Mouse (Mus musculus) heart, embryonic 12.5 days (tissue): ENCODE results near the gene Gm26602. TPM values are rescaled to one million over a fixed set of nuclear protein-coding genes. Genes with fewer than 3 reads are reported as not detected.

Source experiments
- ATAC-seq: fragments of 200-750 bp; cut with Nextera tagmentation; 2 replicates; pipeline ENCODE4 v1.8.0; 2017; ENCODE audit warnings: moderate TSS enrichment, moderate library complexity; ENCODE audit not compliant: insufficient number of reproducible peaks, low FRiP score
- H3K27ac ChIP-seq: fragments of 300-500 bp; sonication (generic); 2 replicates; pipeline ENCODE4 v1.5.1; 2016; ENCODE audit warnings: mild to moderate bottlenecking, moderate library complexity; ENCODE audit not compliant: poor library complexity, severe bottlenecking
- H3K27me3 ChIP-seq: fragments of 300-500 bp; sonication (generic); replicated peaks from 2 replicates; pipeline ENCODE4 v1.6.1; 2016; ENCODE audit warnings: mild to moderate bottlenecking, moderate library complexity
- H3K36me3 ChIP-seq: fragments of 300-500 bp; sonication (generic); 2 replicates; pipeline ENCODE4 v1.6.1; 2016; ENCODE audit warnings: mild to moderate bottlenecking, moderate library complexity
- H3K4me1 ChIP-seq: fragments of 300-500 bp; sonication (generic); replicated peaks from 2 replicates; pipeline ENCODE4 v1.6.1; 2016; ENCODE audit warnings: mild to moderate bottlenecking
- H3K4me2 ChIP-seq: fragments of 300-500 bp; sonication (generic); 2 replicates; pipeline ENCODE4 v1.6.1; 2016; ENCODE audit warnings: mild to moderate bottlenecking, moderate library complexity
- H3K4me3 ChIP-seq: fragments of 300-500 bp; sonication (generic); 2 replicates; pipeline ENCODE4 v1.5.1; 2016; ENCODE audit warnings: mild to moderate bottlenecking
- H3K9ac ChIP-seq: fragments of 300-500 bp; sonication (generic); 2 replicates; pipeline ENCODE4 v1.6.1; 2016; ENCODE audit warnings: mild to moderate bottlenecking, moderate library complexity
- H3K9me3 ChIP-seq: fragments of 300-500 bp; sonication (generic); replicated peaks from 2 replicates; pipeline ENCODE4 v1.6.1; 2016; ENCODE audit warnings: mild to moderate bottlenecking, moderate library complexity
- WGBS: fragments of 180-500 bp; shearing (Covaris S2); methylation state at CpG from one replicate; pipeline ENCODE4 v1.1.7; 2016; 5-methylcytosine and 5-hydroxymethylcytosine counted together
- polyA plus RNA-seq: library from polyadenylated mRNA; unstranded; fragments of >200 nt; fragmentation: Nextera tagmentation; extraction: Ambion mirVana; gene quantifications from 2 replicates; pipeline ENCODE4 v1.2.1, GENCODE M21; 2016

Gm26602 gene
- polyA plus RNA-seq, 1 experiment from 2014 or later = 19.3 TPM

DNA sequence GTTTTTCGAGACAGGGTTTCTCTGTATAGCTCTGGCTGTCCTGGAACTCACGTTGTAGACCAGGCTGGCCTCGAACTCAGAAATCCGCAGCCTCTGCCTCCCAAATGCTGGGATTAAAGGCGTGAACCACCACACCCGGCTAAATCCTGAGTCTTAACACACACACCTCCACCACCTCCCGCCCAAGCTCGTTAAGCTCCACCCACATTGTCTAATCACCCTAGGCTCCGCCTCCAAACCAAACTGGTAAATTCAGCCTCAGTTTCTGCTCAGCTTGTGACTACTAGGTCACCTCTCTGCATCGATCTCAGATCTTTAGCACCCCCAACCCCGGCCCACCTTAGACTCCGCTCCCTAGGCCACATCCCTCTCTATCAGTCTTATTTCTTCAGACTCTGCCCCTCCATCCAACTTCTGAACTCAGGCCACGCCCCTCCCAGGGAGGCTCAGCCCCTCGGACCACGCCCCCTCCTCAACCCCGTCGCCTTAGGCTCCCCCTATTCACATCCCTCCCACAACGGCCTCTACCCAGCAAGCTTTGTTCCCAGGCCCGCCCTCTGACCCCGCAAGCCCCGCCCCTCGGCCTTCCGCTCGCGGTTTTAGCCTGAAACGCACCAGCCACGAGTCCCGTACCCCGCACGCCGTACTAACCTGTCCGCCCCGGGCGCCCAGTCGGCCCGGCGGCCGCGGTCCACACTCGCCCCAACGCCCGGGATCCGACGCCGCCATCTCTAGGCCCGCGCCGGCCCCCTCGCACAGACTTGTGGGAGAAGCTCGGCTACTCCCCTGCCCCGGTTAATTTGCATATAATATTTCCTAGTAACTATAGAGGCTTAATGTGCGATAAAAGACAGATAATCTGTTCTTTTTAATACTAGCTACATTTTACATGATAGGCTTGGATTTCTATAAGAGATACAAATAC lies 2.2 kb upstream of the Gm26602 start, which contains the start of gene Med16:
Gene Med16, minus strand, starts transcription at position 757 of the 925 bp plus-strand sequence.
- WGBS = 2% methylated on average over 52 of the region's 52 CpGs
- Histone ChIP-seq H3K9me3 (no peaks in the 10 kb centered on the region), H3K27ac (peak within 1 kb of the TSS; percentile 97), H3K4me3 (peak within 1 kb of the TSS; percentile 86), H3K36me3 (peaks cover 66% of the 10 kb centered on the region), H3K4me2 (peak within 1 kb of the TSS; percentile 54), H3K9ac (peak within 1 kb of the TSS; percentile 94), H3K4me1 (peaks cover 10% of the 10 kb centered on the region), H3K27me3 (no peaks in the 10 kb centered on the region)
- peak; percentile 97 for ATAC-seq

DNA sequence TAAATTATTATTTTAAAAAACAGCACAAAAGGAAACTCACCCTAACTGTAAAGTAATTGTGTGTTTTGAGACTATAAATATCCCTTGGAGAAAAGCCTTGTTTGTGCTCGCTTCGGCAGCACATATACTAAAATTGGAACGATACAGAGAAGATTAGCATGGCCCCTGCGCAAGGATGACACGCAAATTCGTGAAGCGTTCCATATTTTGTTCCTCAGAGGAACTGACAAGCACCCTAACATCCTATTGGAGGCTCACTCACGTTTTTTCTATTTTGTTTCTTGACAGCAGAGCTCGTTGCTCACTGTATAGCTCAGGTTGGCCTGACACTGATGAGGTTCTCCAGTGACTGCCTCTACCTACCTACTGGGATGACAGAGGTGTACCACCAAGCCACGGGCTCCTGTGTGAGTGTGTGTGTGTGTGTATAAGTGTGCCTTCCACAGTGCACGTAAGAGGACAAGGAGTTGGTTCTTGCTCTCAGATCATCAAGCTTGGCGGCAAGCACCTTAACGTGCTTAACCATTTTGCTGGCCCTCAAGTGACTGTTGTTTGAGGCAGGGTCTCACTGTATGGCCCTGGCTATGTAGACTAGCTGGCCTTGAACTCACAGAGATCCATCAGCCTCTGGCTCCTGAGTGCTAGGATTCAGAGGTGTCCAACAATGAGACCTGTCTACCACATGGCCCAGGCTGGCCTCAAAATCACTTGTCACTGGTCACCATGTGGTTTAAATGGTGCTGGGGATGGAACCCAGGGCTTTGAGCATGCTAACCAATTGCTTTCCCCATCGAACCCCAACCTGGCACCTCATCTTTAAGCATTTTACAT lies 1.3 kb upstream of the Gm26602 start:
- 26% methylated on average over 14 of the region's 14 CpGs for WGBS
- H3K9me3 ChIP-seq = no peaks in the 10 kb centered on the region
- peak overlapping the region; percentile 20; the same call in 1 of the 2 replicates for H3K9ac ChIP-seq
- no peak overlapping the region; the same call in 1 of the 2 replicates for H3K4me3 ChIP-seq
- H3K4me1 ChIP-seq = peaks cover 16% of the 10 kb centered on the region
- H3K36me3 ChIP-seq = peaks cover 59% of the 10 kb centered on the region
- H3K27ac ChIP-seq = peak overlapping the region; percentile 45; the same call in 1 of the 2 replicates
- peak; percentile 49; the same call in 1 of the 2 replicates for ATAC-seq
- no peaks in the 10 kb centered on the region for H3K27me3 ChIP-seq
- H3K4me2 ChIP-seq = peak overlapping the region; percentile 48

- H3K4me2 ChIP-seq = no peak overlapping the region
- peaks cover 29% of the 10 kb centered on the region for H3K36me3 ChIP-seq
- peaks cover 36% of the 10 kb centered on the region for H3K4me1 ChIP-seq
- WGBS = 64% methylated on average over 20 of the region's 20 CpGs
- H3K9me3 ChIP-seq = no peaks in the 10 kb centered on the region
- no peak for ATAC-seq
- H3K9ac ChIP-seq = no peak overlapping the region
- peaks cover 2% of the 10 kb centered on the region for H3K27me3 ChIP-seq
- H3K27ac ChIP-seq = no peak overlapping the region
- no peak overlapping the region for H3K4me3 ChIP-seq
These were observed 1.8 kb downstream of the Gm26602 start for GRCm38 (mm10) chr10:79912412-79912811.

- H3K9ac ChIP-seq = peak overlapping the region; percentile 30
- 70% methylated on average over 11 of the region's 11 CpGs for WGBS
- no peaks in the 10 kb centered on the region for H3K9me3 ChIP-seq
- peaks cover 49% of the 10 kb centered on the region for H3K4me1 ChIP-seq
- no peak overlapping the region for H3K27ac ChIP-seq
- ATAC-seq = no peak
- peaks cover 29% of the 10 kb centered on the region for H3K36me3 ChIP-seq
- no peak overlapping the region for H3K4me2 ChIP-seq
- H3K27me3 ChIP-seq = peaks cover 22% of the 10 kb centered on the region
- no peak overlapping the region for H3K4me3 ChIP-seq
These were observed 3.7 kb downstream of the Gm26602 start for GRCm38 (mm10) chr10:79914131-79914947.

- Histone ChIP-seq H3K27me3 (peaks cover 29% of the 10 kb centered on the region), H3K9ac (peak overlapping the region; percentile 30), H3K9me3 (no peaks in the 10 kb centered on the region), H3K4me2 (peak overlapping the region; percentile 97), H3K4me1 (peaks cover 45% of the 10 kb centered on the region), H3K36me3 (peaks cover 29% of the 10 kb centered on the region), H3K27ac (no peak overlapping the region), H3K4me3 (no peak overlapping the region)
- WGBS = 64% methylated on average over 7 of the region's 7 CpGs
- ATAC-seq = no peak
These were observed 4.4 kb downstream of the Gm26602 start for GRCm38 (mm10) chr10:79914948-79915596.

- H3K9ac ChIP-seq = peak overlapping the region; percentile 98
- peaks cover 52% of the 10 kb centered on the region for H3K4me1 ChIP-seq
- peak overlapping the region; percentile 97 for H3K4me2 ChIP-seq
- ATAC-seq = no peak
- H3K36me3 ChIP-seq = peaks cover 21% of the 10 kb centered on the region
- peak overlapping the region; percentile 82 for H3K4me3 ChIP-seq
- no peaks in the 10 kb centered on the region for H3K9me3 ChIP-seq
- 9% methylated on average over 8 of the region's 8 CpGs for WGBS
- peaks cover 39% of the 10 kb centered on the region for H3K27me3 ChIP-seq
- peak overlapping the region; percentile 65; the same call in 1 of the 2 replicates for H3K27ac ChIP-seq
These were observed 5.4 kb downstream of the Gm26602 start for GRCm38 (mm10) chr10:79916081-79916480.

DNA sequence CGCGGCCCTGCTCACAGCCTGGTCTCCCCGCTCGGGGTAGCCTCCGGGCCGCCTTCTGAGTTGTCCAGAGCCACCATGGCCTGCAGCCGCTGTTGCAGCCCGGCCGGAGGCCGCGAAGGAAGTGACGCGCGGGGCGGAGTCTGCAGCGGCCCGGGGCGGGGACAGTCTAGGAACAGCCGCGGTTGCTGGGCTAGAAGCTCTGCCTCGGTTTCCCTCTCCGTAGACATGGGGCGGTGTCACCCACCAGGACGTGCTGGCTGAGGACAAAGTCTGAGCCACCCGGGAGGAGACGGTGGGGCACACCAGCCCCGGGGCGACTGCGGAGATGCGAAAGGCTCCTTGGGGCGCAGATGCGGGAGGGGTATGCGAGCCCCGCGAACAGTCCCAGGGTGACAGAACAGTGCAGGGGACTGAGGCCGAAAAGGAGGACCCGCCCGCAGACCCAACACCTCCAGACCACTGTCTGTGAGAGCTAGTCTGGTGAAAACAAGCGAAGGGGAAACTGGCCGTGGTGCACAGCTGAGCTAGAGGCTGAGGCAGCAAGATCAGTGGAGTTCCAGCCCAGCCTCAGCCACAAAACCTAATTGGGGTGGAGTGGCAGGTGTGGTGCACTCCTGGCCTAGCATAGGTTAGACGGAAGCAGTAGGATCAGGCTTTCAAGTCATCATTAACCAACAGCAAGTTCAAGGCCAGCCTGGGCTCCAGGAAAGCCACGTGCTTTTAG lies 6.3 kb downstream of the Gm26602 start, which contains the start of gene Kiss1r:
Gene Kiss1r, plus strand, starts transcription at position 164 of the 724 bp plus-strand sequence.
- Histone ChIP-seq H3K36me3 (peaks cover 12% of the 10 kb centered on the region), H3K4me3 (peak within 1 kb of the TSS; percentile 82), H3K9me3 (no peaks in the 10 kb centered on the region), H3K27me3 (peaks cover 48% of the 10 kb centered on the region), H3K4me2 (peak within 1 kb of the TSS; percentile 97), H3K9ac (peak within 1 kb of the TSS; percentile 98), H3K4me1 (peaks cover 61% of the 10 kb centered on the region), H3K27ac (peak within 1 kb of the TSS; percentile 65)
- ATAC-seq = peak; percentile 85
- WGBS = 2% methylated on average over 42 of the region's 42 CpGs

DNA sequence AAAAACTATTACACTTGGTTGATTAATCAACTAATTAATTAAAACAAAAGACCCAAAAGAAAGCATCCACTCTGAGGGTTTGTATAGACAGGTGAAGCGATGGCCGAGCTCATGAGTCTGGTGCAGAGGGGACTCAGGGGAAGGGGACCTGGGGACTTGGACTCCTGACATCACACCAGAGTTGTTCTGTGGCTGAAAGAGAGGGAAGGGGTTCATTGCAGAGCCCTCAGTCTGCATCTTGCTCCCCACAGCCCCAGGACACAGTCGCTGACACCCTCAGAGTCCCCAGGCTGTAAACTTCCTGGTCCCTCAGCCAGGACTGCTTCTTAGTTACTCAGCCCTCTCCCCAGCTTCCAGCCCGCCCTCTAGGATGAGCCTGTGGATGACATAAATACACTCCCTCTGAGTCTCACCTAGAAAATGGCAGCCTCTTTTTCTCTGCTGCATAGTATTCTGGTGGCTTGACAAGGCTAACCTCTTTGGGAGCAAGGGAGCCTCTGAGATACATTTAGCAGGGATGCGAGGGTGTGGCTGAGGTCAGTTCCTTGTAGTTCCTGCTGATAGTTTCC lies 7.0 kb downstream of the Gm26602 start:
- Histone ChIP-seq H3K4me1 (peaks cover 61% of the 10 kb centered on the region), H3K4me3 (peak overlapping the region; percentile 82; the same call in 1 of the 2 replicates)
- 64% methylated on average over 5 of the region's 5 CpGs for WGBS

More for the DNA sequence above, 7.0 kb downstream of the Gm26602 start:
- H3K36me3 ChIP-seq = peaks cover 6% of the 10 kb centered on the region; the same call in 1 of the 2 replicates
- H3K9me3 ChIP-seq = no peaks in the 10 kb centered on the region
- H3K9ac ChIP-seq = no peak overlapping the region
- peak overlapping the region; percentile 97 for H3K4me2 ChIP-seq
- no peak overlapping the region for H3K27ac ChIP-seq
- ATAC-seq = no peak
- peaks cover 54% of the 10 kb centered on the region for H3K27me3 ChIP-seq
